Mouse (Mus musculus): ENCODE measurements around the gene Polr2l. TPM values are rescaled to one million over a fixed set of nuclear protein-coding genes. Genes with fewer than 3 reads are reported as not detected.
A peak's percentile ranks its signal among the peaks of the same experiment; 100 is the strongest.

The Polr2l gene
- polyA plus RNA-seq, 1 experiment, result not detected

GRCm38 (mm10) chr7:141481498-141482401 lies 6.8 kb upstream of the Polr2l start:
- no peak for TF ChIP-seq CTCF (IDR thresholded peaks at IDR 0.05; ENCODE audit: insufficient read depth, low read depth, low read length)
- TF ChIP-seq POLR2A (IDR thresholded peaks at IDR 0.05; ENCODE audit: insufficient read depth, low read depth, low read length), result no peak
- 2% methylated on average over 81 of the region's 81 CpGs for WGBS
- H3K4me3 ChIP-seq (ENCODE audit: insufficient read depth, low read depth, low read length), result peak overlapping the region; percentile 56
- H3K4me1 ChIP-seq (ENCODE audit: control insufficient read depth, insufficient read depth, low read length), result peaks cover 20% of the 10 kb centered on the region
- no peak overlapping the region for H3K27ac ChIP-seq (ENCODE audit: insufficient read depth, low read depth, low read length)

GRCm38 (mm10) chr7:141480842-141481497 lies 6.0 kb upstream of the Polr2l start:
- peak; percentile 81 for TF ChIP-seq CTCF (IDR thresholded peaks at IDR 0.05; ENCODE audit: insufficient read depth, low read depth, low read length)
- TF ChIP-seq POLR2A (IDR thresholded peaks at IDR 0.05; ENCODE audit: insufficient read depth, low read depth, low read length), result no peak
- WGBS, result 6% methylated on average over 10 of the region's 10 CpGs
- Histone ChIP-seq H3K27ac (ENCODE audit: insufficient read depth, low read depth, low read length) (no peak overlapping the region), H3K4me3 (ENCODE audit: insufficient read depth, low read depth, low read length) (no peak overlapping the region; the same call in 1 of the 2 replicates), H3K4me1 (ENCODE audit: control insufficient read depth, insufficient read depth, low read length) (peaks cover 28% of the 10 kb centered on the region)

GRCm38 (mm10) chr7:141478270-141478748 lies 3.4 kb upstream of the Polr2l start:
- TF ChIP-seq POLR2A (IDR thresholded peaks at IDR 0.05; ENCODE audit: insufficient read depth, low read depth, low read length) (no peak), CTCF (IDR thresholded peaks at IDR 0.05; ENCODE audit: insufficient read depth, low read depth, low read length) (no peak)
- Histone ChIP-seq H3K4me1 (ENCODE audit: control insufficient read depth, insufficient read depth, low read length) (peaks cover 34% of the 10 kb centered on the region), H3K4me3 (ENCODE audit: insufficient read depth, low read depth, low read length) (no peak overlapping the region), H3K27ac (ENCODE audit: insufficient read depth, low read depth, low read length) (no peak overlapping the region)
- 72% methylated on average over 5 of the region's 5 CpGs for WGBS

GRCm38 (mm10) chr7:141477578-141478269 lies 2.8 kb upstream of the Polr2l start:
- TF ChIP-seq POLR2A (IDR thresholded peaks at IDR 0.05; ENCODE audit: insufficient read depth, low read depth, low read length), result no peak
- no peak for TF ChIP-seq CTCF (IDR thresholded peaks at IDR 0.05; ENCODE audit: insufficient read depth, low read depth, low read length)
- Histone ChIP-seq H3K4me3 (ENCODE audit: insufficient read depth, low read depth, low read length) (no peak overlapping the region), H3K4me1 (ENCODE audit: control insufficient read depth, insufficient read depth, low read length) (peaks cover 33% of the 10 kb centered on the region), H3K27ac (ENCODE audit: insufficient read depth, low read depth, low read length) (no peak overlapping the region)
- WGBS, result 68% methylated on average over 4 of the region's 4 CpGs

- H3K27ac ChIP-seq (ENCODE audit: insufficient read depth, low read depth, low read length), result 0 out of 2 replicates have a peak overlapping the region, but pooled peaks have one; percentile 19
- peaks cover 26% of the 10 kb centered on the region for H3K4me1 ChIP-seq (ENCODE audit: control insufficient read depth, insufficient read depth, low read length)
- H3K4me3 ChIP-seq (ENCODE audit: insufficient read depth, low read depth, low read length), result no peak overlapping the region
- no peak for TF ChIP-seq POLR2A (IDR thresholded peaks at IDR 0.05; ENCODE audit: insufficient read depth, low read depth, low read length)
- TF ChIP-seq CTCF (IDR thresholded peaks at IDR 0.05; ENCODE audit: insufficient read depth, low read depth, low read length), result no peak
- 23% methylated on average over 7 of the region's 7 CpGs for WGBS
Measured at GRCm38 (mm10) chr7:141476981-141477370, 2.0 kb upstream of the Polr2l start.

GRCm38 (mm10) chr7:141476226-141476980 lies 1.5 kb upstream of the Polr2l start:
- TF ChIP-seq POLR2A (IDR thresholded peaks at IDR 0.05; ENCODE audit: insufficient read depth, low read depth, low read length), result no peak
- no peak for TF ChIP-seq CTCF (IDR thresholded peaks at IDR 0.05; ENCODE audit: insufficient read depth, low read depth, low read length)
- peaks cover 21% of the 10 kb centered on the region for H3K4me1 ChIP-seq (ENCODE audit: control insufficient read depth, insufficient read depth, low read length)
- H3K27ac ChIP-seq (ENCODE audit: insufficient read depth, low read depth, low read length), result peak overlapping the region; percentile 43; the same call in 1 of the 2 replicates
- 3% methylated on average over 17 of the region's 17 CpGs for WGBS
- H3K4me3 ChIP-seq (ENCODE audit: insufficient read depth, low read depth, low read length), result peak overlapping the region; percentile 65; the same call in 1 of the 2 replicates

GRCm38 (mm10) chr7:141475805-141476158 lies 850 bp upstream of the Polr2l start:
- Histone ChIP-seq H3K4me1 (ENCODE audit: control insufficient read depth, insufficient read depth, low read length) (peaks cover 15% of the 10 kb centered on the region), H3K4me3 (ENCODE audit: insufficient read depth, low read depth, low read length) (peak overlapping the region; percentile 65), H3K27ac (ENCODE audit: insufficient read depth, low read depth, low read length) (no peak overlapping the region)
- WGBS, result 9% methylated on average over 12 of the region's 12 CpGs
- TF ChIP-seq CTCF (IDR thresholded peaks at IDR 0.05; ENCODE audit: insufficient read depth, low read depth, low read length) (no peak), POLR2A (IDR thresholded peaks at IDR 0.05; ENCODE audit: insufficient read depth, low read depth, low read length) (no peak)

GRCm38 (mm10) chr7:141474160-141474559 lies 772 bp downstream of the Polr2l start:
- Histone ChIP-seq H3K4me3 (ENCODE audit: insufficient read depth, low read depth, low read length) (peak overlapping the region; percentile 65), H3K27ac (ENCODE audit: insufficient read depth, low read depth, low read length) (no peak overlapping the region), H3K4me1 (ENCODE audit: control insufficient read depth, insufficient read depth, low read length) (peaks cover 25% of the 10 kb centered on the region)
- WGBS, result 7% methylated on average over 5 of the region's 5 CpGs
- TF ChIP-seq CTCF (IDR thresholded peaks at IDR 0.05; ENCODE audit: insufficient read depth, low read depth, low read length) (no peak), POLR2A (IDR thresholded peaks at IDR 0.05; ENCODE audit: insufficient read depth, low read depth, low read length) (no peak)

Measured in olfactory bulb, adult 2 months (tissue).